Mouse (Mus musculus): ENCODE measurements around the gene Dchs1. TPM values are rescaled to one million over a fixed set of nuclear protein-coding genes. Genes with fewer than 3 reads are reported as not detected.

Dchs1 gene
- polyA plus RNA-seq, 1 experiment from 2014 or later: 2.2 TPM

- H3K4me1 ChIP-seq (replicated peaks; ENCODE audit: control insufficient read depth, insufficient read depth, low read length): no peaks in the 10 kb centered on the region; the same call in 1 of the 2 replicates
- H3K9ac ChIP-seq (ENCODE audit: low read depth, low read length): no peak overlapping the region
- no peak overlapping the region for H3K27ac ChIP-seq (ENCODE audit: low read depth, low read length)
- H3K4me2 ChIP-seq (replicated peaks; ENCODE audit: low read depth): peak overlapping the region; percentile 70
- TF ChIP-seq CTCF (IDR thresholded peaks at IDR 0.05; ENCODE audit: low read depth): no peak
- peaks cover 15% of the 10 kb centered on the region; the same call in 1 of the 2 replicates for H3K36me3 ChIP-seq (ENCODE audit: control insufficient read depth, insufficient read depth)
- no peak for ATAC-seq
- H3K4me3 ChIP-seq (ENCODE audit: low read depth, low read length): no peak overlapping the region
- no peaks in the 10 kb centered on the region for H3K9me3 ChIP-seq (ENCODE audit: control insufficient read depth)
- no peaks in the 10 kb centered on the region for H3K27me3 ChIP-seq (replicated peaks; ENCODE audit: control insufficient read depth, insufficient read depth, low read length)
These were observed 24.1 kb upstream of the Dchs1 start for GRCm38 (mm10) chr7:105811516-105811915.

GRCm38 (mm10) chr7:105810877-105811489 lies 23.5 kb upstream of the Dchs1 start, which contains the start of gene Mrpl17:
TSS of gene Mrpl17 (minus strand) at chr7:105811099.
- Histone ChIP-seq H3K9ac (ENCODE audit: low read depth, low read length) (peak within 1 kb of the TSS; percentile 67), H3K4me2 (replicated peaks; ENCODE audit: low read depth) (peak within 1 kb of the TSS; percentile 70), H3K4me3 (ENCODE audit: low read depth, low read length) (peak within 1 kb of the TSS; percentile 67), H3K36me3 (ENCODE audit: control insufficient read depth, insufficient read depth) (peaks cover 15% of the 10 kb centered on the region; the same call in 1 of the 2 replicates), H3K4me1 (replicated peaks; ENCODE audit: control insufficient read depth, insufficient read depth, low read length) (no peaks in the 10 kb centered on the region; the same call in 1 of the 2 replicates), H3K27me3 (replicated peaks; ENCODE audit: control insufficient read depth, insufficient read depth, low read length) (no peaks in the 10 kb centered on the region), H3K9me3 (ENCODE audit: control insufficient read depth) (no peaks in the 10 kb centered on the region), H3K27ac (ENCODE audit: low read depth, low read length) (peak within 1 kb of the TSS; percentile 71)
- TF ChIP-seq CTCF (IDR thresholded peaks at IDR 0.05; ENCODE audit: low read depth): peak; percentile 97
- ATAC-seq: peak; percentile 99
- WGBS: under 1% methylated on average over 52 of the region's 52 CpGs

GRCm38 (mm10) chr7:105810280-105810876 lies 22.9 kb upstream of the Dchs1 start:
- 2% methylated on average over 37 of the region's 37 CpGs for WGBS

GRCm38 (mm10) chr7:105809836-105810235 lies 22.4 kb upstream of the Dchs1 start:
- peak overlapping the region; percentile 70 for H3K4me2 ChIP-seq (replicated peaks; ENCODE audit: low read depth)
- 69% methylated on average over 7 of the region's 7 CpGs for WGBS
- ATAC-seq: no peak
- H3K27me3 ChIP-seq (replicated peaks; ENCODE audit: control insufficient read depth, insufficient read depth, low read length): no peaks in the 10 kb centered on the region
- H3K36me3 ChIP-seq (ENCODE audit: control insufficient read depth, insufficient read depth): peaks cover 15% of the 10 kb centered on the region; the same call in 1 of the 2 replicates
- H3K27ac ChIP-seq (ENCODE audit: low read depth, low read length): no peak overlapping the region; the same call in 1 of the 2 replicates
- H3K9ac ChIP-seq (ENCODE audit: low read depth, low read length): peak overlapping the region; percentile 67
- no peaks in the 10 kb centered on the region for H3K9me3 ChIP-seq (ENCODE audit: control insufficient read depth)
- peak overlapping the region; percentile 67 for H3K4me3 ChIP-seq (ENCODE audit: low read depth, low read length)
- peak; percentile 10; the same call in 1 of the 2 replicates for TF ChIP-seq CTCF (IDR thresholded peaks at IDR 0.05; ENCODE audit: low read depth)
- H3K4me1 ChIP-seq (replicated peaks; ENCODE audit: control insufficient read depth, insufficient read depth, low read length): no peaks in the 10 kb centered on the region; the same call in 1 of the 2 replicates

More at GRCm38 (mm10) chr7:105810280-105810876, 22.9 kb upstream of the Dchs1 start:
- peaks cover 15% of the 10 kb centered on the region; the same call in 1 of the 2 replicates for H3K36me3 ChIP-seq (ENCODE audit: control insufficient read depth, insufficient read depth)
- H3K4me3 ChIP-seq (ENCODE audit: low read depth, low read length): peak overlapping the region; percentile 67
- peak overlapping the region; percentile 70 for H3K4me2 ChIP-seq (replicated peaks; ENCODE audit: low read depth)
- no peak for TF ChIP-seq CTCF (IDR thresholded peaks at IDR 0.05; ENCODE audit: low read depth)
- H3K9me3 ChIP-seq (ENCODE audit: control insufficient read depth): no peaks in the 10 kb centered on the region
- ATAC-seq: peak; percentile 45; the same call in 1 of the 2 replicates
- H3K27me3 ChIP-seq (replicated peaks; ENCODE audit: control insufficient read depth, insufficient read depth, low read length): no peaks in the 10 kb centered on the region
- peak overlapping the region; percentile 71 for H3K27ac ChIP-seq (ENCODE audit: low read depth, low read length)
- H3K9ac ChIP-seq (ENCODE audit: low read depth, low read length): peak overlapping the region; percentile 67
- H3K4me1 ChIP-seq (replicated peaks; ENCODE audit: control insufficient read depth, insufficient read depth, low read length): no peaks in the 10 kb centered on the region; the same call in 1 of the 2 replicates

GRCm38 (mm10) chr7:105808385-105808784 lies 20.9 kb upstream of the Dchs1 start:
- Histone ChIP-seq H3K27me3 (replicated peaks; ENCODE audit: control insufficient read depth, insufficient read depth, low read length) (no peaks in the 10 kb centered on the region), H3K9ac (ENCODE audit: low read depth, low read length) (no peak overlapping the region), H3K36me3 (ENCODE audit: control insufficient read depth, insufficient read depth) (peaks cover 15% of the 10 kb centered on the region; the same call in 1 of the 2 replicates), H3K27ac (ENCODE audit: low read depth, low read length) (no peak overlapping the region), H3K4me3 (ENCODE audit: low read depth, low read length) (no peak overlapping the region), H3K9me3 (ENCODE audit: control insufficient read depth) (no peaks in the 10 kb centered on the region), H3K4me2 (replicated peaks; ENCODE audit: low read depth) (no peak overlapping the region), H3K4me1 (replicated peaks; ENCODE audit: control insufficient read depth, insufficient read depth, low read length) (no peaks in the 10 kb centered on the region; the same call in 1 of the 2 replicates)
- TF ChIP-seq CTCF (IDR thresholded peaks at IDR 0.05; ENCODE audit: low read depth): no peak
- WGBS: 90% methylated on average over 1 of the region's 1 CpGs
- ATAC-seq: no peak

- H3K9ac ChIP-seq (ENCODE audit: low read depth, low read length): no peak overlapping the region
- no peak overlapping the region for H3K4me2 ChIP-seq (replicated peaks; ENCODE audit: low read depth)
- ATAC-seq: no peak
- WGBS: 37% methylated on average over 2 of the region's 2 CpGs
- no peak for TF ChIP-seq CTCF (IDR thresholded peaks at IDR 0.05; ENCODE audit: low read depth)
- H3K27me3 ChIP-seq (replicated peaks; ENCODE audit: control insufficient read depth, insufficient read depth, low read length): no peaks in the 10 kb centered on the region
- no peak overlapping the region for H3K27ac ChIP-seq (ENCODE audit: low read depth, low read length)
- no peaks in the 10 kb centered on the region for H3K9me3 ChIP-seq (ENCODE audit: control insufficient read depth)
- H3K36me3 ChIP-seq (ENCODE audit: control insufficient read depth, insufficient read depth): peaks cover 15% of the 10 kb centered on the region; the same call in 1 of the 2 replicates
- no peak overlapping the region for H3K4me3 ChIP-seq (ENCODE audit: low read depth, low read length)
- H3K4me1 ChIP-seq (replicated peaks; ENCODE audit: control insufficient read depth, insufficient read depth, low read length): no peaks in the 10 kb centered on the region; the same call in 1 of the 2 replicates
These were observed 19.3 kb upstream of the Dchs1 start for GRCm38 (mm10) chr7:105806716-105807115.
